Mouse (Mus musculus): ENCODE measurements at regions not wholly inside any gene's neighbourhood (a gene's known extent, or its start where the extent isn't known, plus 50 kb on each side); places are given as distances from the start of the nearest gene placed in this dataset.

- in situ Hi-C loops (cut with MseI, MboI) = no loop called here
Observed at GRCm38 (mm10) chrX:108608446-108608845, 56.2 kb downstream of the Gm379 start.

GRCm38 (mm10) chrX:108599906-108600468, 64.7 kb downstream of the Gm379 start:
- in situ Hi-C loops (cut with MseI, MboI) = no loop called here

GRCm38 (mm10) chrX:108561977-108562376, 102.7 kb downstream of the Gm379 start:
- in situ Hi-C loops (cut with MseI, MboI) = no loop called here

- in situ Hi-C loops (cut with MseI, MboI) = loop anchor here (25.0 kb wide), 2 partner anchors 731 to 756 kb away; partner anchors contain the start of genes 2610002M06Rik (in 1 of the 2) and Tent5d (in 1 of the 2)
Observed at GRCm38 (mm10) chrX:108543149-108543548, 121.5 kb downstream of the Gm379 start.

- in situ Hi-C loops (cut with MseI, MboI) = loop anchor here (25.0 kb wide), 2 partner anchors 729 to 754 kb away; partner anchors contain the start of genes 2610002M06Rik (in 1 of the 2) and Tent5d (in 1 of the 2)
Observed at GRCm38 (mm10) chrX:108541410-108541809, 123.3 kb downstream of the Gm379 start.

GRCm38 (mm10) chrX:108536995-108537394, 127.7 kb downstream of the Gm379 start:
- in situ Hi-C loops (cut with MseI, MboI) = loop anchor here (25.0 kb wide), 2 partner anchors 725 to 750 kb away; partner anchors contain the start of genes 2610002M06Rik (in 1 of the 2) and Tent5d (in 1 of the 2)

All from mouse trophoblast stem cell (cell line).